Mouse (Mus musculus): ENCODE results near the gene Cldn34b2.
"Not testable (repeated sequence)": the region's sequence is repeated elsewhere in the genome, so short reads cannot be mapped to it uniquely, and the experiment has no call there.

Cldn34b2 gene

GRCm38 (mm10) chrX:155128312-155128711 is at the start of gene Cldn34b2:
TSS of gene Cldn34b2 (minus strand) at chrX:155128412.
- not testable (repeated sequence) for DNase-seq

GRCm38 (mm10) chrX:155177640-155178039 is 49.4 kb upstream of the Cldn34b2 start:
- DNase-seq, result no peak

DNA sequence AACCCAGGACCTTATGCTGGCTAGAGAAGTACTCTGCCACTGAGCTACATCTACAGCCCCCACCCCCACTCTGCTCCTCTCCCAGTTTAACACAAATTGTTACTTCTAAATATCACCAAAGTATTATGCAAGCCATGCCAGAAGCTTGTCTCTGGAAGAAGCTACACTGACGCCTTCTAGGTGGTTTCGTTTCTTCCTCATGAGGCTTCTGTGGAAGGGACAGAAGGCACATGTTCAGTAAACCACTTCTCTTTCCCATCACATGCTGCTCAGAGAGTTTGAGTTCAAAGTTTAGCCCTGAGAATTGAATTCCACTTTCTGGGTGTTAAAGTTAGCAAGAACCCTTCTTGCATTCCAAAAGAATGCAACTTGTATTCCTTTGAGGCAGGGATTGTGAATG is 49.0 kb upstream of the Cldn34b2 start:
- DNase-seq, result no peak

GRCm38 (mm10) chrX:155175568-155175967 is 47.4 kb upstream of the Cldn34b2 start:
- no peak for DNase-seq

GRCm38 (mm10) chrX:155172310-155172709 is 44.1 kb upstream of the Cldn34b2 start:
- DNase-seq, result no peak

DNA sequence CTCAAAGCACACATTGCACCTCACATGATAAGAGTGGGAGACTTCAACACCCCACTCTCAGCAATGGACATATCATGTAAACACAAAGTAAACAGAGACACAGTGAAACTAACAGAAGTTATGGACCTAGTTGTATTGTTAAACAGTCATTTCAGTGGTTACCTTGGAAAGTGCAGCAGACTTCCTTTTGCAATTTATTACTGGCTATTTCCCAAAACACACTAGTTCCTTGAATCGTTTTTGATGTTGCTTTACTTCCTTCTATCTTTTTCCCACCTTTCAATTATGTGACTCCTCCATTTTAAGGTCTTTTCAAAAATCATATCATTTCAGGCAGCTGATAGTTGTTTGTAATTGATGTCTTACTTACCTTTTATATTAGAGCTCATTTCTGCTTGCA is 43.5 kb upstream of the Cldn34b2 start:
- DNase-seq, result no peak

- no peak for DNase-seq
Observed at GRCm38 (mm10) chrX:155169886-155170285, 41.7 kb upstream of the Cldn34b2 start.

- no peak for DNase-seq
Observed at GRCm38 (mm10) chrX:155167667-155168066, 39.5 kb upstream of the Cldn34b2 start.

- DNase-seq, result no peak
Observed at GRCm38 (mm10) chrX:155166313-155166712, 38.1 kb upstream of the Cldn34b2 start.

DNA sequence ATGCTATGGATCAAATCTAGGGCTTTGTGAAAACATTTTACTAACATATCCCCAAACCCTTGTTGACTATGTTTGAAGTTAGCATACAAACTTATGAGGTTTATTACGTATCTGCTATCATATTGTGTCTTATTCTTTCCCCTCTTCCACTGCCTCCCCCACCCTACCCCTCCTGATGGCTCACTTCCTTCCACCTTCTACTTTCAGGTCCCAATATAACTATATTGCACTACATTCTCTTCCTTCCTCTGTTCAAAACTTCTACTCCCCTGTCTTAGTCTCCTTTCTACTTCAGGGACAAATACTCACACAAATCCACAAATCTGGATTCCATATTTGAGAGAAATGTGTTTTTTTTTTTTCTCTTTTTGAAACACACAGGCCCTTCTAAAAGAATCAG is 35.3 kb upstream of the Cldn34b2 start:
- DNase-seq, result no peak

GRCm38 (mm10) chrX:155151868-155152267 is 23.7 kb upstream of the Cldn34b2 start:
- DNase-seq, result no peak

GRCm38 (mm10) chrX:155144718-155145117 is 16.5 kb upstream of the Cldn34b2 start:
- peak; percentile 62 for DNase-seq

GRCm38 (mm10) chrX:155098024-155098423 is 30.2 kb downstream of the Cldn34b2 start:
- DNase-seq, result no peak

GRCm38 (mm10) chrX:155093566-155093965 is 34.6 kb downstream of the Cldn34b2 start, which contains the start of gene Magea2:
TSS of gene Magea2 (minus strand) at chrX:155093666.
- not testable (repeated sequence) for DNase-seq

DNA sequence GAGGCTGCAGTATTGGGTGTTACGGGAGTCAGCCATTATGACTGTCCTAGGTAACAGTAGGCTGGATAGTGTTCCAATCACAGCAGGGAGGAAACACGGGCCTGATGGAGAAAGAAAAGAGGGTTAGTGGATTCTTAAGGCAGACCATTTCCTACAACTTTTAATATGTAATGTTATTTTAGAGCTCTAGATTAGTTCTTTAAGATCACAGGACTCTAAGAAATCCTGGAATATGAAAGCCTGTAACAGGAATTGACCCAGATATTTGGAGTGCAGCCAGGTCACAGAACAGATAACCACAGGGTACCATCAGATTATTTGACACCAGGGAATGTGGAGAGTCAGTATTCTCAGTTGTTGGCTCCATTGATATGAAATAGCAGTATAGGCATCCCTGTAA is 38.5 kb downstream of the Cldn34b2 start, which contains the start of gene Magea1:
Gene Magea1 (minus strand): TSS at position 101 of the 400 bp plus-strand sequence.
- DNase-seq, result not testable (repeated sequence)
